Mouse (Mus musculus): ENCODE results near the gene Nudt15. TPM values are rescaled to one million over a fixed set of nuclear protein-coding genes. Genes with fewer than 3 reads are reported as not detected.

Nudt15 gene
- total and polyA plus RNA-seq, 2 experiments = 0.86 to 1.2 TPM

DNA sequence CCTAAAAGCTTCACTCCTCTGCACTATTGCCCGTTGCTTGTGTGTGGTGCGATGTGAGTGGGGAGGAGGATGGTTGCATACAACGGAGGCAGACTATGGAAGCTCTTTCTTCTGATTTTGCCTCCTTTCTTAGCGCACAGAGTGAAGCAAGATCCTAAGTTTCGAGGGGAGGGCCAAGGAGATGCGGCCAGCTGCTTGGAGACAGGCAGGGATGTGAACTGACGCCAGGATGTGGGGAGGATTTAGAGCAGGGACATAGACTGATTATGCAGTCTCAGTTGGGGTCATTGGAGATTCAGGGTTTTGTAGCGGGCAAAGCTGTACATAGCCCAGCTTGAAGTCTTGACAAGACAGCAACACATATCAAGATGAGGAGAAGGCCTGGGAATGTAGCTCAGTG, 41.8 kb downstream of the Nudt15 start:
- Histone ChIP-seq H3K79me2 (ENCODE audit: control insufficient read depth, insufficient read depth, low read length) (peaks cover 10% of the 10 kb centered on the region), H3K4me3 (ENCODE audit: insufficient read depth, low read depth, low read length) (no peak overlapping the region), H3K9ac (ENCODE audit: low read depth, low read length) (no peak overlapping the region), H3K36me3 (ENCODE audit: control insufficient read depth, insufficient read depth, low read length) (no peaks in the 10 kb centered on the region), H3K4me1 (ENCODE audit: control insufficient read depth, insufficient read depth, low read length) (peaks cover 9% of the 10 kb centered on the region), H3K27me3 (ENCODE audit: control insufficient read depth, insufficient read depth, low read length) (no peaks in the 10 kb centered on the region), H3K27ac (replicated peaks; ENCODE audit: insufficient read depth, low read depth, low read length) (peak overlapping the region; percentile 29)
- 67% methylated on average over 8 of the region's 8 CpGs for WGBS
- TF ChIP-seq POLR2A (IDR thresholded peaks at IDR 0.05; ENCODE audit: extremely low read depth, insufficient read depth, low read length) = no peak
- no peak for TF ChIP-seq CTCF (IDR thresholded peaks at IDR 0.05; ENCODE audit: low read depth, low read length)
- no peak for DNase-seq (ENCODE audit: extremely low read depth, low read depth, low spot score)

DNA sequence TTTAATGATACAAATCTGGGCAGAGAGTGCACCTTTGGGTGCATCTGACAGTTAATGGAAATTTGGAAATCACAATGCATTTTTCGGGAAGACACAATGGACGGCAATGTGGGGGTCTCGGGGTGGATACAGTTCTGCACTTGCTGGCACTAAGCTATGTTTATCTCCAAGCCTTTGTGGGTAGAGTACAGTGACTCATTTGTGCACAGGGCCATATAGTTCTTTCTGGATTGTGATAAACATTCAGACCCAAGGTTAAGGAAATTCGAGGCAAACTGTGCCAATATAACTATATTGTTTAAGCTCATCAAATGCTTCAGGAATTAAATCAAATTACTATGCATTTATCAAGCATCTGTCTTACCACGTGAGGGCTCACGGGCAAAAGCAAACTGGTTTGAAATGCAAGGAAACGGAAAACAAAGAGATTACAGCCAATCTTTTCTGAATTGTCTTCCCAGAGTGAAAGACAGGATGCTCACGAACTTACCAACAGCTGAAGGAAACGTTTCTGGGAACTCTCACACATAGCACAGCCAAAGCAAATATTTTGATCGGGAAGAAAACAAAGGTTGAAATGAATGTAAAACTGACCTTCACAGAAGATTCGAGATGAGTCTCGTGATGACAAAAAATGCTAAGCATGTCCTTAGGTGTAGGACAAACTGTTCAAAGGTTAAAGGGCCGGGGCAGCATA, 44.7 kb downstream of the Nudt15 start:
- H3K36me3 ChIP-seq (ENCODE audit: control insufficient read depth, insufficient read depth, low read length) = no peaks in the 10 kb centered on the region
- WGBS = 50% methylated on average over 13 of the region's 13 CpGs
- H3K9ac ChIP-seq (ENCODE audit: low read depth, low read length) = no peak overlapping the region
- no peaks in the 10 kb centered on the region for H3K27me3 ChIP-seq (ENCODE audit: control insufficient read depth, insufficient read depth, low read length)
- DNase-seq (ENCODE audit: extremely low read depth, low read depth, low spot score) = peak; percentile 21
- no peak overlapping the region for H3K4me3 ChIP-seq (ENCODE audit: insufficient read depth, low read depth, low read length)
- H3K4me1 ChIP-seq (ENCODE audit: control insufficient read depth, insufficient read depth, low read length) = 0 out of 2 replicates have a peak, but pooled peaks cover 3% of the 10 kb centered on the region
- no peaks in the 10 kb centered on the region for H3K79me2 ChIP-seq (ENCODE audit: control insufficient read depth, insufficient read depth, low read length)
- TF ChIP-seq POLR2A (IDR thresholded peaks at IDR 0.05; ENCODE audit: extremely low read depth, insufficient read depth, low read length) (no peak), CTCF (IDR thresholded peaks at IDR 0.05; ENCODE audit: low read depth, low read length) (no peak)
- H3K27ac ChIP-seq (replicated peaks; ENCODE audit: insufficient read depth, low read depth, low read length) = peak overlapping the region; percentile 67

DNA sequence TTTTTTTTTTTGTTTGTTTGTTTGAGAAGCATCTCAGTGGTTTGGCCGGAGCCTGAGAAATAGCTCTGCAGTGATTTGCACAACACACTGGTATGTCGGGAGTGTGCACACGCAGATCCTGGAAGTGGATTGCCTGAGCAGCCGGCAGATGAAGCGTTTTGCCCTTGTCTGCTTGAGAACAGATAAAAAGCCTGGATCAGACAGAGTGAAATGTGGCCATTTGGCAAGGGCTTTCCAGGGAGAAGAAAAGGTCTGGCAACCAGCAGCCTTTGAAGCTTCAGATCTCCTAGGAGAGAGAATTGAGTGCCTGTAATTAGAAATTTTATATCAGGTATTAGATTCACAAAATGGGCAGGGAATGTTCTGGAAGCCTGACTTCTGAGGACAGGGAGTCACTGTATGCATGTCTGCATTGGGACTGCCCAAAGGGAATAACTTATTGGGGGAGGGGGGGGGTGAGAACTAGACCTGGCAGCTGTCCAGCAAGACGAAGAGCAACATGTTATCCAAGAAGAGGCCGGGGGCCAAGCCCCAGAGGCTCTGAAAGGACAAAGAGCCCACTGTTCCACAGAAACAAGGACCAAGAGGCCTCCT, 45.4 kb downstream of the Nudt15 start:
- Histone ChIP-seq H3K27ac (replicated peaks; ENCODE audit: insufficient read depth, low read depth, low read length) (peak overlapping the region; percentile 67), H3K79me2 (ENCODE audit: control insufficient read depth, insufficient read depth, low read length) (no peaks in the 10 kb centered on the region), H3K4me3 (ENCODE audit: insufficient read depth, low read depth, low read length) (no peak overlapping the region), H3K27me3 (ENCODE audit: control insufficient read depth, insufficient read depth, low read length) (no peaks in the 10 kb centered on the region), H3K4me1 (ENCODE audit: control insufficient read depth, insufficient read depth, low read length) (0 out of 2 replicates have a peak, but pooled peaks cover 3% of the 10 kb centered on the region), H3K9ac (ENCODE audit: low read depth, low read length) (no peak overlapping the region), H3K36me3 (ENCODE audit: control insufficient read depth, insufficient read depth, low read length) (no peaks in the 10 kb centered on the region)
- TF ChIP-seq CTCF (IDR thresholded peaks at IDR 0.05; ENCODE audit: low read depth, low read length) (no peak), POLR2A (IDR thresholded peaks at IDR 0.05; ENCODE audit: extremely low read depth, insufficient read depth, low read length) (no peak)
- no peak for DNase-seq (ENCODE audit: extremely low read depth, low read depth, low spot score)
- 48% methylated on average over 7 of the region's 7 CpGs for WGBS

GRCm38 (mm10) chr14:73501721-73502120, 46.3 kb downstream of the Nudt15 start:
- Histone ChIP-seq H3K79me2 (ENCODE audit: control insufficient read depth, insufficient read depth, low read length) (no peaks in the 10 kb centered on the region), H3K27ac (replicated peaks; ENCODE audit: insufficient read depth, low read depth, low read length) (0 out of 2 replicates have a peak overlapping the region, but pooled peaks have one; percentile 5), H3K27me3 (ENCODE audit: control insufficient read depth, insufficient read depth, low read length) (no peaks in the 10 kb centered on the region), H3K9ac (ENCODE audit: low read depth, low read length) (no peak overlapping the region), H3K4me1 (ENCODE audit: control insufficient read depth, insufficient read depth, low read length) (0 out of 2 replicates have a peak, but pooled peaks cover 3% of the 10 kb centered on the region), H3K36me3 (ENCODE audit: control insufficient read depth, insufficient read depth, low read length) (no peaks in the 10 kb centered on the region), H3K4me3 (ENCODE audit: insufficient read depth, low read depth, low read length) (no peak overlapping the region)
- TF ChIP-seq POLR2A (IDR thresholded peaks at IDR 0.05; ENCODE audit: extremely low read depth, insufficient read depth, low read length) (no peak), CTCF (IDR thresholded peaks at IDR 0.05; ENCODE audit: low read depth, low read length) (no peak)
- 73% methylated on average over 6 of the region's 6 CpGs for WGBS
- DNase-seq (ENCODE audit: extremely low read depth, low read depth, low spot score) = no peak

DNA sequence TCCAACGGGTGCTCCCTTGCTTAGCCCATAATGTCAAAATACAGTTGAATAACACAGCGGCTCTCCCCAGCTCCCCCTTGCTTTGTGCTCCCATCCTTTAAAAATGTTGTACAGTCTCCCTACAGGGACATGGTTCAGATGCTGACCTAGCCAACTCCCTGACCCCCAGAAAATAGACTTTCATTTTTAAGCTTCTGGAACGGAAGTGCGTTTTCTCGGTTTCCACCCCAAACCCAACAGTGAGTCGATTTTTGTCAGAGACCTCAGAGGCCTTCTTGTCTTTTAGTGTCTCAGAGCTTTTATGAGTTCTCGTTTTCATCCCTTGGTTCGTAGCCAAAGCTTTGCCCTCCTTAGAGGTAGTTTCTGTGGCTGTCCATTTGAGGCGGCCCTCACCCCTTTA, 46.8 kb downstream of the Nudt15 start:
- H3K4me3 ChIP-seq (ENCODE audit: insufficient read depth, low read depth, low read length) = no peak overlapping the region
- no peak for TF ChIP-seq CTCF (IDR thresholded peaks at IDR 0.05; ENCODE audit: low read depth, low read length)
- TF ChIP-seq POLR2A (IDR thresholded peaks at IDR 0.05; ENCODE audit: extremely low read depth, insufficient read depth, low read length) = no peak
- DNase-seq (ENCODE audit: extremely low read depth, low read depth, low spot score) = no peak
- WGBS = 95% methylated on average over 9 of the region's 9 CpGs
- H3K36me3 ChIP-seq (ENCODE audit: control insufficient read depth, insufficient read depth, low read length) = no peaks in the 10 kb centered on the region
- no peak overlapping the region for H3K27ac ChIP-seq (replicated peaks; ENCODE audit: insufficient read depth, low read depth, low read length)
- 0 out of 2 replicates have a peak, but pooled peaks cover 3% of the 10 kb centered on the region for H3K4me1 ChIP-seq (ENCODE audit: control insufficient read depth, insufficient read depth, low read length)
- H3K27me3 ChIP-seq (ENCODE audit: control insufficient read depth, insufficient read depth, low read length) = no peaks in the 10 kb centered on the region
- H3K9ac ChIP-seq (ENCODE audit: low read depth, low read length) = no peak overlapping the region
- H3K79me2 ChIP-seq (ENCODE audit: control insufficient read depth, insufficient read depth, low read length) = no peaks in the 10 kb centered on the region

DNA sequence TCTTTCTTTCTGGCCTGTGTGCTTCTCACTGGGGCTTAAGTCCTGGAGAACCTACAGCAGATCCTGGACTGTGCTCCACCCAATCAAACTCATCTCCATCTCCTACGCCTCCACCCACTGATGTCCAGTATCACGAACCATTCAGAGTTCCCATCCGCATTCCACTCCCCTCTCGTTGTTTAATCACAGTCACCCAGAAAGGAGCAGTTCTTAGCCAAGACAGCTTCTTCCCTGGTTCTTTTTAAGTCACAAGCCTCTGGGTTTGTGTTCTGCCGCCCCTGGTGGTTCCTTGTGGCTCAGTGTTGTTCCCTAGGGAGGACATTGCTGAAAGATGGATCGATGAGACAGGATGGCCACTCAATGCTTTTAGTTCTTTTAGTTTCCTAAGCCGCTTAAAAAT, 52.3 kb downstream of the Nudt15 start:
- no peak overlapping the region for H3K9ac ChIP-seq (ENCODE audit: low read depth, low read length)
- 75% methylated on average over 7 of the region's 7 CpGs for WGBS
- H3K36me3 ChIP-seq (ENCODE audit: control insufficient read depth, insufficient read depth, low read length) = no peaks in the 10 kb centered on the region
- H3K27me3 ChIP-seq (ENCODE audit: control insufficient read depth, insufficient read depth, low read length) = no peaks in the 10 kb centered on the region
- TF ChIP-seq CTCF (IDR thresholded peaks at IDR 0.05; ENCODE audit: low read depth, low read length) = no peak
- TF ChIP-seq POLR2A (IDR thresholded peaks at IDR 0.05; ENCODE audit: extremely low read depth, insufficient read depth, low read length) = no peak
- DNase-seq (ENCODE audit: extremely low read depth, low read depth, low spot score) = no peak
- no peak overlapping the region for H3K27ac ChIP-seq (replicated peaks; ENCODE audit: insufficient read depth, low read depth, low read length)
- H3K79me2 ChIP-seq (ENCODE audit: control insufficient read depth, insufficient read depth, low read length) = no peaks in the 10 kb centered on the region
- no peaks in the 10 kb centered on the region for H3K4me1 ChIP-seq (ENCODE audit: control insufficient read depth, insufficient read depth, low read length)
- no peak overlapping the region for H3K4me3 ChIP-seq (ENCODE audit: insufficient read depth, low read depth, low read length)
